Mouse (Mus musculus) erythroid progenitor cell, adult 5-6 weeks (primary cell): ENCODE measurements around the gene Fig4. TPM values are rescaled to one million over a fixed set of nuclear protein-coding genes. Genes with fewer than 3 reads are reported as not detected.

Source experiments
- ATAC-seq: replicated peaks from 2 replicates; pipeline ENCODE4 v1.8.0; 2016; ENCODE audit warnings: moderate number of reproducible peaks, mild to moderate bottlenecking, moderate TSS enrichment, inconsistent platforms; ENCODE audit not compliant: poor library complexity, low FRiP score, severe bottlenecking
- total RNA-seq, 2 experiments: library from RNA; stranded (forward) in 1 of 2; stranded (reverse) in 1 of 2; fragments of 150-400 nt in 1 of 2; fragments of 186-747, 209-891 nt in 1 of 2; gene quantifications; 2 replicates each; pipeline versions ENCODE4 v1.2.3 to v1.2.4; 2015 to 2017; ENCODE audit warnings: low replicate concordance in 2 of 2

Gene Fig4
- total RNA-seq, 2 experiments from 2014 or later = 15.4 to 18.0 TPM

DNA sequence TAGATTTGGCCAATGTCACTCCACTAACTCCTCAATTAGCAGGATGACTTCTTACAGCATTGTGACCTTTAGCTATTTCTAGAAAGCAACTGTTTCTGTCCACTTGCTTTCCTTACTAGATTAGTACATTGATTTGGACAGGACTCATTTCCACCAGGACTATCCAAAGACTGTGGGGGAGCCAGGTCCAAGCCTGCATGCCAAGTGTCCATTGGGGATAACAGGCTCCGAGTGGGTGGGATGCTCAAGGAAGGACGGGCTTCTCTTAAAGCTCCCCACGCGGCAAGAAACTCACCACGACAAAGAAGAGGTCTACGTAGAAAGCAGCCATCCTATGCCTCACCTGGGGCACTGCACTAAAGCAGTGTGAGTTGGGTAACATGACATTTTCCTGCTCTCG, 75.4 kb downstream of the Fig4 start:
- no peak for ATAC-seq

DNA sequence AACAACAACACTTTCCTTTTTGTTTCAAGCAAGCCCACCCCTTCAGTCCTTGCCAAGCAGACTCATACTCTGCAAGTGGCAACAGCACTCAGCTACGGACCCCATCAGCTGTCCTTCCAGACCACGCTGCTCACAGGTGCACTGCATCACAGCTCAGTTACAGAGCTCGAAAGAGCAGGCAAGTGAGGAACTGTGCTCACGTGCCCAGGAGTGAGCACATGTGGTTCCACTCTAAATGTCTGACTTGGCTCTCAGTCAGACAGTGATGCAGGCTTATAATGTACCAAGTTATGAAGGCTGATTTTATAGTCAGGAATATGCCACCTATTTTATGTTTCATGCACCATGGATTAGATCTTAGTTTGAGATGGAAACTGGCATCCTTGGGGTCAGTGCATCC, 79.6 kb downstream of the Fig4 start:
- no peak for ATAC-seq

DNA sequence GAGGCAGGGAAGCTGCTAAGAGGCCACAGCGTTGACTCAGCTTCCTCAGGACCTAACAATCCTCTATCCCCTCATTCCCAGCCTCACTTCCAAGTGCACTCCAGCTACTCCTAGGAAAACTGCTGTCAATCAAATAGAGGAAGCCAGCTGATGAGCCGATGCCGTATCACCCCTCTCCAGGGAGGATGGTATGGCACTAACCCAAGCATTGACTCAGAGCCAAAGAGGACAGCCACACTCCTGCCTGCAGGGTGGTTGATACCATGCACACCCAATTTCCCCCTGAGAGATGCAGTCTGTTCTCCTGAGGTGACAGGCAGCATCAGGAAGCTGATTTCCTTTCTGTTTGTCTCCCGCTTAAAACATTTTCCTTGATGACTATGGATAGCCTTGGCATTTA, 81.9 kb downstream of the Fig4 start:
- peak; percentile 93 for ATAC-seq

DNA sequence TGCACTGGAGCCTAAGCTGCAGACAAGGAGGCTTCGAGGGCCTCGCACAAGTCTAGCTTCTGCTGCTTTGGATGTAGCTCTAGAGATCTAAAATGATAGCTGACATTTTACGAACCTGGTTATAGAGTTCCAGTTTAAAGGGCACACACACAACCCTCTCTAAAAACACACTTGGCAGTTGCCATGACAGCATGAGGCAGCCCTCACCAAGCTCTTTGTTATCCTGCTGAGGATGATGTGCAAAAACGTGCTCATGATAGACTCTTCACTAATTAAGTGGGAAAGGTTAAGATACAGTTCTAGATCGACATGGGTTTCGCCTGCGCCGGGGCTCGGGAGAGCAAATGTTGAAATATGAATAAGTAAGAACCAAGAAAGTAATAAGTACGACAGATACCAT, 84.2 kb downstream of the Fig4 start:
- no peak for ATAC-seq

DNA sequence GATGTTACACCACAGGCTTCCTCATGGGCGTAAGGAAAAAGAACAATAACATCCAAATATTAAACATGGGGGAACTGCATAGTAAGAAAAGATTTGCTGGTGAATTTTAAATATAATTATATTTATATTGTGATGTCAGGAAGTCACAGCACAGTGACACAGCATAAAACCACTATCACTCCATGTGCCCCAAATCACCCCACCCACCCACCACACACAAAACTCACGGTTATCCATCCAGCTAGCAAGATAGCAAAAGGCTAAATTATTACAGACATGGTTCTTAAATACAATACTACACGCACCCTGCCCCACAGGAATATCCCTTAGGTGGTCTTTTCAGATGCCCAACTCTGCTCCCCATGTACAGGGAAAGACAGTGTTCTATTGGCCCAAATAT, 89.0 kb downstream of the Fig4 start:
- ATAC-seq = peak; percentile 43; the same call in 1 of the 2 replicates

DNA sequence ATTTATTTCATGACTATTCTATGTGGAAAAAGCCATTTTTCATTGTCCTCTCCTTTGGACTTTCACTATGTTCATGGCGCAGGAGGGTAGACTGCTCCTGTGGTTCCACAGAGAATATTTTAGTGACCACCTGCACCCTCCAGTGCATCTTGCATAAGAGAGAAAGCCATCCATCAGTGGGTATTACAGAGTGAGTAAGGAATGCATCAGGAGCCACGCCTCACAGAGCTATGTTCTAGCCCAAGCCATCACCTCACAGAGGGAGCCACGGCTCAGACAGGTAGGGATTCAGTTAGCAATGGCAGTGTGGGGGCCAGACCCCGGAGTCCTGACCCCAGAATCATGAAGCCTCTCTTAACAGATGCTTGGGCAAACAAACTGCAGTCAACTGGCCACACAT, 93.5 kb downstream of the Fig4 start:
- ATAC-seq = peak; percentile 40

DNA sequence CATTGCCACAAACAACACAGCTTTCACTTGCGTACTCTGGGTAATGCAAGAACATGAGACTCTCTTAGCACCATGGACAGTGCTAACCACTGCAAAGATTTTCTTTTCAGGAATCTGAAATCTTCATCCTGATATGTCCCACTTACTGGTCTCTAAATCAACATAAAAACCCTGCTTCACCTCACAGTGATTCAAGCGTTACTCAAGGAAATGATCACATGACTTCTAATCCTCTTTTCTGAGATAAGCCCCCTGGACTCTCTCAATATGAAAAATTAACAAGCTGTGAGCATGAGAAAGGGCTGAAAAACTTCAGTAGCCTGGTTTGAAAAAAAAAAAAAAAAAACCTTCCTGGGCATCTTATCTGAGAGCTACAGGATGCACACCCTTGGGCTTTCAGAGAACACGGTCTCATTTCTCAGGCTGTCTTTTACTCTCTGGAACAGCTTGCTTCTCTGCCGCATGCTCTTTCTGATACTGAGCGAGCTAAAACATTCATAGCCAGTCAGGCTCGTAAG, 94.1 kb downstream of the Fig4 start:
- peak; percentile 67 for ATAC-seq

DNA sequence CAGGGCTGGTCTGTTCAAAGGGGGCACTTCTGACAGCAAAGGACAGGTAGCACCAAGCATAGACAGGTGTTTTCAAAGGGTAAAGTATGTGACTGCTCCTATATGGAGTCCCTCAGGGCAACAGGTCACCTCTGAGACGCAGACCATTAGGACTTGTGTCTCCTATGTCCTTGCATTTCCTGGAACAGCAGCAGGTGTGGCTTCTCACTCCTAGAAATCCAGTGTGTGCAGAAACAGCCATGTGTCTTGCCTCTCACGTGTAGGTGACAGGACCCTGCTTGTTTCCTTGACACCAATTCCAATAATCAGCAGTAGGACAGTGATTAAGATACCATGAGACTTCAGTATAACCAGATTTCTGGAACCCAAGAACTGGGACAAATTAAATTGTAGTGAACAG, 97.4 kb downstream of the Fig4 start:
- ATAC-seq = no peak

DNA sequence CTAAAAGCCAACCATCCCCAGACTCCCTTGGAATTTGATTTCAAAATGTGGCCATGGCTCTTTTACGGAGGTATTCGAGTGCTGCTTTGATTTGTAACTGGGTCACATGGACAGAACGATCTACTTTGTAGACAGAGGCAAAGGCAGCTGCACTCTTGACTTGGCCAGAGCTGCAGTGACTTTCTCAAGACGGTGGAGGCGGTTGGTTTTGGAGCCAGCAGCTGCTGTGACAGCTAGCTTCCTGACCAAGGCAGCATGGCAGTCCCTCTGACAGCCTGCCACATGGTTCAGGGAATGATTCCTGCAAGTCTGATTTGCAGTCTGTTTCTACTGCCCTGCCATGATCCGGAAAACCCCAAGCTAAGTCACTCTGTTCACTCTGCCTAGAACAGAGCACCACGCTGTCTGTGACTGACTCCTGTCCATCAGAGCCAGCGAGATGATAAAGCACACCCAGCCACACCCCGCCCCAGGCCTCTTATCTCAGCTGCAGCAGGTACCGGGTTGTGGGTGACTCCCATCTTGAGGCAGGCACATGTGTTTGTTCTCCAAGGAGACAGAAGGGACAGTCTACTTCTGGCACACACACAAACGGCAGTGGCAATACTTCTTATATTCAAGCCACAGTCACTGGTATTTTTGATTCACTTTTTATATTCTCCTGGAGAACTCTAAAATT, 98.3 kb downstream of the Fig4 start:
- ATAC-seq = peak; percentile 79

DNA sequence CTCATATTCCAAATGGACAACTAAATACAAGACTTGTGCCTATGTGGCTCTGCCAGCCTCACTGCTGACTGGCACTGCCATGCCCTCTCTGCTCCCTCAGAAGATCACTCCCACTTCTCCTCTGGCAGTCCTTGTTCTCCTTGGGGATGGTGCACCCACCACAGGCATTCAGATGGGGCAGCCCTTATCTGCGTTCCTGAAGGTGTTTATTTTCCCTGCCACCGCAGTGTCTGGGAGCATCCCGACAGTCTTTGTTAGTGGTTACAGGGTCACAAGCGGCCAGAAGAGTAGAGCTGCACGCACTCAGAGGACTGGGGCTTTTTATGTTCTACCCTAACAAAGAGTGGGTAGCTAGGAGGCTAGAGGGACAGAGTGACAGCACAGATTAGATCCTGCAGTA, 98.9 kb downstream of the Fig4 start:
- ATAC-seq = no peak

DNA sequence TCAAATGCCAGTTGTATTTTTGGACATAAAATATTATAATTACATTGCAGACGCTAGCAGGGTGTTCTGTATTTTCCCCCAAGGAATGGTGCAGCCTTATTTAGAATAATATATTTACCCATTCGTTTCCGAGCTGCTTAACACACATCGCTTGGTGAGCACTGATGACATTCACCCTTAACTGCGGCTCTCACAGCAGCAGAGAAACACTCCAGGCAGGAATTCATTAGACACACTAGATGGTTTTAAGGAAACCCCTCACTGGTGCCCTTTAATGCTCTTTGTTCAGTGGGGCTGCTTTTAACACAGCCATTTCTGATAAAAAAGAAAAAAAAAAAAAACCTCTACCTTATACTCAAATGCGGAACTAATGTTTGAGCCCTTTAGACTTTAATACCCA, 104.3 kb downstream of the Fig4 start:
- no peak for ATAC-seq

DNA sequence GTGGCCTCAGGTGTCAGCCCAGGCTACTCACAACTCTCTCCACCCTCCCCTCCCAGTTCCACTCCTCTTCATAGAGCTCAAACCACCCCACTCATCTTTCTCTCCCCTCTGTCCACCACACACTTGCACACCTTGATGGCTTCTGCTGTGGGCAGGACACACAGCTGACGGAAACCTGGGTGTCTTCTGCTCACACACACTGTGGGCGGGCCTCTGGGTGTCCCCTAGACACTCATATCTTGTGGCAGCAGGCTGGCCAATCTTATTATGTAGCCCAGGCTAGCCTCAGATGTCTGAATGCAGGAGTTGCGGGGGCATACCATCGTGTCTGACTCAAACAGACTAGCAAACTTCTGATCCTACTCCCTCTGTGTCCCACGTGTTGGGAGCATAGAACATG, 105.3 kb downstream of the Fig4 start:
- ATAC-seq = peak; percentile 70

DNA sequence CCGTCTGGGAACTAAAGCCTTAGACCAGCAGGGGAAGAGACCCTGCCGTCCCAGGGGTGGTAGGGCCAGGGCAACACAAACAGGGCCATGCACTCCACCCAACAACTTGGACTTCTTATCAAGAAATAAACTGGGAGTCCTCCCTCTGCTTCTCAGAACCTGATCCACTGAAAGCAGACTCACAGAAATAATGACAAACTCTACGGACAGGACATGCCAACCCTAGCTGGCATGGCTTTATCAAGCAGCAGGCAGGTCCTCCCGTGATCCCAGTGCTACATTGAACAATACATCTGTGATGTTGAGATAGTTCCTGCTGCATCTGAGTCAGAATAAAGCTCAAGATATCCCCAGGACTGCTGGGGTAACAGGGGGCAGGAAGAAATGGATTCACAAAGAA, 106.8 kb downstream of the Fig4 start:
- ATAC-seq = peak; percentile 84

DNA sequence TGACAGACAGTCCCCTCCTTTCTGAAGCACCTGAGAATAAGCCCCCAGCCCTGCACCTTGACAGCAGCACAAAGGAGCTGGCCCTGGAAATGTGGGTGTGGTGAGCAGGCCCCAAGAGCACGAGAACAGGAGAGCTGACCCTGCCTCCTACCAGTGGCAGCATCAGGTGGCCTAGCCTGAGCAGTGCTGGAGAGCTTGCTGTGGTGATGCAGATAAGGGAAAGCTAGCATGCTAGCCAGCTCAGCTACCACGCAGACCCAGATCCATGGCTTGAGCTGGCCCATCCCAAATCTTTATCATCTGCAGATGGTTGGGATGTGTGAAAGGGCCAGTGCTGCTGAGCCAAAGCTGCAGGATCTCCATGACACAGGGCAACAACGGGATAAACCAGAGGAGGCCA, 113.7 kb downstream of the Fig4 start:
- ATAC-seq = peak; percentile 100

DNA sequence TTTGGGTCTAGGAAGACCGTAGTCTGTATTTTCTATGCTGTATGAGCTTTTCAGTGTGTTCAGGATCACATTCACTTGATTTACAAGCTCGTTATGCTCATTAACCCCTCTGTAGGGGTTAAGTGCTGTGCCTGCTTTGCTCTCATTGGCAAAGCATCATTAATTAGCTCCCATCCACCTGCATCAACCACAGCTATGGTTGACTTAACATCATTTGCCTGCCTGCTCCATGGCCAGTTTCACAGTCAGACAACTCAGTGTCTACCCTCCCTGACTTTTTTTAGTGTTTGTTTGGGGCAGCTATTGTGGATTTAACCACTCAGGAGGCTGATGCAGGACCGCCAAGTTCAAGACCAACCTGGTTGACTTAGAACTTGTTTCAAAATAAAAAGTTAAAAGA, 119.1 kb downstream of the Fig4 start:
- ATAC-seq = no peak

DNA sequence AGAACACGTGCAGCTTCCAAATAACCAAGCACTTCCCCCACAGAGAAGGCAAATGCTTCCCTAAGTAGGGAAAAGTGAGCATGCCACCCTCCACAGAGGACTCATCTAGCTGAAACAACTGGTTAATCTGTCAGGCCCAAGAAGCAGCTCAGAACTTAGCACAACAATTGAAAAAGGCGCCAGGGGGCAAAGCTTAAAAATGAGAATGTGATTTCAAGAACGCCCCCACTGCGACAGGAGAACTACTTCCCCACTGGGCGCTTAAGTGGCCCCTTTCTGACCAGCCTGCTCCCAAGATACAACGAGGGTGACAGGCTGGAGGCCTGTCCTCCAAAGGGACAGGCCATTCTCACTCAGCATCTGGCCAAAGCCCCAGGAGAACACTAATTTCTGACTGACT, 120.4 kb downstream of the Fig4 start:
- ATAC-seq = no peak

DNA sequence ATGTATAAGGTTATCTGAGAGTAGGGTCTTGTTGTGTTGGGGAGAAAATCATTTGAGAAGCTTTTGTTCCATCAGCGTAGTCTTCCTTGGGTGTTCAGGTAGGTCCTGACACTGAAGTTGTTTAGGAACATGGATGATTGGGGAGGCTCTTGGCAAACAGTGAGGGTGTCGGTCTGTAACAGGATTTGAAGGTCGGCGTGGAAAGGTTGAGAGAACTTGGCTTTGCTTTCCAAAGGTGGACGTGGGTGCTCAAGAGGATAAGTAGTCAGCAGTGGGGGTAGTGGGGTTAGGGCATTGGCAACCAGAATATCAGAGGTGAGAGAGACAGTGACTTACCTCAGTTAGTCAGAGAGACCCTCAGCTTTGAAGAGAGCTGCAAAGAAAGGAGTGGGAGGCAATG, 136.9 kb downstream of the Fig4 start:
- ATAC-seq = no peak

DNA sequence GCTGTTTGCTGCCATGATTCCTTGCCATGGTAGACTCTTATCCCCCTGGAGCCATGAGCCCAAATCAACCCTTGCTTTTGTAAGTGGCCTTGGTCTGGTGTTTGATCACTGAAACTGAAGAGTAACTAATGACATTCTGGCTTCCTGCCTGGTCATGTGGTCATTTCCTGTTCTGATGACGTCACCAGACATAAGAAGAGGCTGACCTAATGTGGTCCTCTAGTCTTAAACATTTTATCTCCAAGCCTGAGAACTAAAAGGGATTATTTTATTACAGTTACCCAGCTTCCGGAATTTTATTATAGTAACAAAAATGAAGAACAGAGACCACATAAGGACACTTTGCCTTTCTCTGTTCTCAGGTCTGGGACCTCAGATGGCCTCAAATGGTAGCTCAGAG, 140.0 kb downstream of the Fig4 start:
- ATAC-seq = no peak

DNA sequence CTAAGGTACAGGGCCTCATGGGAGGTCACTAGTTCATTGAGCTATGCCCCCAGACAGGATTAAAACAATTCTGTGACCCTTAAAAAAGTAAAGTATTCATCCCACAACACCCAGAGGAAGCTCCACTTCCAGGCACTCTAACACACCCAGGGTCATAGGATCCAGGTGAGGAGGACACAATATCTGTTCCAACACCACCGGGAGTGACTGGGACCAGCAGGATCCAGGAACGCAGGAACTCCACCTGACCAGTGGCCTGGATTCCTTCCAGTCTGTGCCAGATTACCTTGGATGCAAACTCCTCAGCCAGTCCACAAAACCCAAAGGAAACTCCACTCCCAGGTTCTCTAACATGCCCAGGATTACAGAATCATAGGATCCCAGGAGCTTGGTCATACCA, 145.8 kb downstream of the Fig4 start:
- ATAC-seq = no peak

DNA sequence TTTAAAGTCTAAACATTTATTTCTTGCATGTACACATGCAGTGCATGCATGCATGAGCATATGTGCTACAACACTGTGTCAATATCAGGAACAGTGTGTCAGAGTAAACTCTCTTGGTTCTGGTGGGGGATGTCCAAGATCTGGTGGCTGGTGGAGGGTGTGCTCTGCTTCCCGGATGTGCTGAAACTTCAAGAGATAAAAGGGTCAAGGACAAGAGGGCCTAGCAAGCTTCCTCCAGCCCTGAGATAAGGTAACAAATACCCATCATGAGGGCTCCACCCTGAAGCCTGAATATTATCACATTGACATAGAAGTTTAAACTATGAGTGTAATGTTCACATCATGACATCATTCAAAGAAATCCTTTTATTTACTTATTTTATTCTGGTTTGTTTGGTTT, 146.4 kb downstream of the Fig4 start:
- ATAC-seq = peak; percentile 59; the same call in 1 of the 2 replicates

DNA sequence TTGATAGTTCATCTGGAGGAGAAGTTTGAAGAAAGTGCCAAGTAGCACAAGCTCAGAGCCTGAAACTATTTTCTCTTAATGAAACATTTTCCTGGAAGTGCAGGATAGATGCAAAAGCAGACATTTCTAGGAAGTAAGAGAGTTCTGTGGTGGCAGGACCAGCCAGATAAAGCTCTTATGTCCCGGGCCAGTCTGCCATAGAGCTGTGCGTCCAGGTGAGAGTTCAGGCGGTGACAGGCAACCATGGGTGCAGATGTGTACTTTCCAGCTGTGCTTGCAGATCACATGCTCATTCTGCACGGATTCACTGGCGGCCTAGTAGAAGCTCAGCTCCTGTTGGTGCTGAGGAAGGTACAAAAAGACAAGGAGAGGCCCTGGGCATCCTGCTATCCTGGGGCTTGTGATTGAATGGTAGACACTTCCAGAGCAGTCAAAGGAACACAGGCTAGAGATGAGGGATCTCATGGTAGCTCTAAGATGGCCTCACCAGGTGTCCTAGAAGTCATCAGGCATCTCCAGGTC, 149.8 kb downstream of the Fig4 start:
- no peak for ATAC-seq

DNA sequence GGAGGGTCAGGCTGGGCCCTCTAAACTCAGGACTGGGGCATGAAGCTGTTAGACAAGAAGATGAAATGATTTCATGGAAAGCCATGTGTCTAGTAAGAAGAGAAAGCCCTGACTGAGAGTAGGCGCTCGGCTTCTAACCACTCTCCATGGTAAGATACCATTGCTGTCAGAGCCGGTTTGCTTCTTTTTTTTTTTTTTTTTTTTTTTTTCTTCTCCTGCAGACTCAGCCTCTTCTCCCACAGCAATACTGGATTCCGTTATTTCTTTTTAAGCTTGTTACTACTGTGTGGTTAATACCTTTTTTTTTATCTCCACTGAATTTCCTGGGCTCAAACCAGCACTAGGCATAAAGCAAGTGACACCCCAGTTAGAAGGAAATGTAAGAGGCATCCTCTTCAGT, 151.2 kb downstream of the Fig4 start:
- no peak for ATAC-seq
